Mouse (Mus musculus) myocyte (in vitro differentiated cells): Measurements from ENCODE around the gene Ankrd55. TPM values are rescaled to one million over a fixed set of nuclear protein-coding genes. Genes with fewer than 3 reads are reported as not detected.

ENCODE experiments used
- H3K27me3 ChIP-seq: one replicate; pipeline ENCODE4 v1.6.1; 2011; ENCODE audit not compliant: control insufficient read depth, insufficient read depth, insufficient read length
- H3K36me3 ChIP-seq: one replicate; pipeline ENCODE4 v1.6.1; 2011; ENCODE audit not compliant: control insufficient read depth, insufficient read depth
- H3K4me2 ChIP-seq: one replicate; pipeline ENCODE4 v1.6.1; 2011; ENCODE audit warnings: low read depth, control low read depth
- H3K4me3 ChIP-seq: one replicate; pipeline ENCODE4 v1.5.1; 2011; ENCODE audit warnings: mild to moderate bottlenecking, control low read depth, moderate library complexity
- H3K79me2 ChIP-seq: one replicate; pipeline ENCODE4 v1.6.1; 2011; ENCODE audit not compliant: control insufficient read depth, insufficient read depth
- H3ac ChIP-seq: one replicate; pipeline ENCODE4 v1.6.1; 2011; ENCODE audit not compliant: control insufficient read depth, insufficient read length
- CEBPB ChIP-seq: IDR thresholded peaks from 2 replicates; pipeline ENCODE4 v1.6.1; 2011; ENCODE audit warnings: mild to moderate bottlenecking, moderate library complexity; ENCODE audit not compliant: poor library complexity, insufficient read depth, severe bottlenecking
- E2F4 ChIP-seq: IDR thresholded peaks from one replicate; pipeline ENCODE4 v1.6.1; 2011; ENCODE audit warnings: mild to moderate bottlenecking, control low read depth, moderate library complexity; ENCODE audit not compliant: insufficient read depth
- MAX ChIP-seq: IDR thresholded peaks from one replicate; pipeline ENCODE4 v1.6.1; 2011; ENCODE audit warnings: low read depth, mild to moderate bottlenecking, control low read depth
- MYOD1 ChIP-seq, 3 experiments: IDR thresholded peaks; one replicate each; pipeline ENCODE4 v1.6.1; 2011; ENCODE audit warnings: control low read depth in 2 of 3, low read depth in 2 of 3, mild to moderate bottlenecking in 2 of 3, moderate library complexity in 1 of 3; ENCODE audit not compliant: insufficient read length in 2 of 3, control insufficient read depth in 1 of 3
- MYOG ChIP-seq, 3 experiments: IDR thresholded peaks; one replicate each; pipeline ENCODE4 v1.6.1; 2011; ENCODE audit warnings: control low read depth in 2 of 3, low read depth in 2 of 3, mild to moderate bottlenecking in 2 of 3; ENCODE audit not compliant: insufficient read length in 2 of 3, control insufficient read depth in 1 of 3, insufficient read depth in 1 of 3
- POLR2A ChIP-seq: IDR thresholded peaks from one replicate; pipeline ENCODE4 v1.6.1; 2011; ENCODE audit warnings: low read depth, mild to moderate bottlenecking, control low read depth, moderate library complexity; ENCODE audit not compliant: insufficient read length
- POLR2AphosphoS2 ChIP-seq: IDR thresholded peaks from one replicate; pipeline ENCODE4 v1.6.1; 2011; ENCODE audit warnings: low read depth, control low read depth; ENCODE audit not compliant: insufficient read length
- REST ChIP-seq: IDR thresholded peaks from one replicate; pipeline ENCODE4 v1.6.1; 2011; ENCODE audit warnings: mild to moderate bottlenecking, control low read depth, moderate library complexity; ENCODE audit not compliant: insufficient read depth, insufficient read length
- SRF ChIP-seq: IDR thresholded peaks from one replicate; pipeline ENCODE4 v1.6.1; 2011; ENCODE audit warnings: low read depth; ENCODE audit not compliant: control insufficient read depth, insufficient read length
- TCF12 ChIP-seq: IDR thresholded peaks from one replicate; pipeline ENCODE4 v1.6.1; 2011; ENCODE audit warnings: mild to moderate bottlenecking, control low read depth; ENCODE audit not compliant: poor library complexity, insufficient read depth, severe bottlenecking
- TCF3 ChIP-seq: IDR thresholded peaks from one replicate; pipeline ENCODE4 v1.6.1; 2011; ENCODE audit warnings: low read depth, control low read depth; ENCODE audit not compliant: insufficient read length
- USF1 ChIP-seq: IDR thresholded peaks from one replicate; pipeline ENCODE4 v1.6.1; 2011; ENCODE audit warnings: low read depth, mild to moderate bottlenecking, control low read depth, moderate library complexity
- polyA plus RNA-seq: library from polyadenylated mRNA; unstranded; fragments of >200 nt; fragmentation: generic; extraction: Trizol; gene quantifications from one replicate; pipeline ENCODE4 v1.2.1, GENCODE M21; 2012; ENCODE audit warnings: missing spikeins

Gene Ankrd55
- polyA plus RNA-seq, 1 experiment, result 0.59 TPM

DNA sequence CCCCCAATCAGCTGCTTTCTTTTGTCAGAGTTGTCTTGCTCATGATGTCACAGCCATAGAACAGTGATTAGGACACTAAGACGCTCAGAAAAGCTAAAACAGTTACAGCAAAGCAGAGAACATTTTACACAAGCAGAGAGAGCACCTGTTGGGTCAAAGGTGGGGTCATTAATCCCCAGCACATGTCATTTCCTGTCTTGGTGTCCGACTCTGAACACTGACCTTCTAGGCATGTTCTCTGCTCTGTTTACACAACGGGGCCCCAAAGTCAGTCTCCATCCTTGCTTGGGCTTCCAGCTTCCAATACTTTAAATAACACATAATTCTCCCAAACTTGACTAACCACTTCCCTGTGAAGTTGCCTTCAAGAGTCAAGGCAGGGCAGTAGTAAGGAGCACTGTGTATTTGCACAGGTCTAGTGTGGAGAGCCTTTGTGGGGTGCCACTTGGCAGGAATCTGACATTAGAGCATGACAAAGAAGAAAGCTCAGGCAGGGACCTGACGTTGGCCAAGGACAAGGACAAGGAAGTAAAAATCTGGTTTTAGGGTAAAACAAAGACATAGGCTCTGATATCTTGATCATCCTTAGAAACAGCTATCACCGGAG, 123.1 kb downstream of the Ankrd55 start:
- Histone ChIP-seq H3K27me3 (no peaks in the 10 kb centered on the region), H3K79me2 (no peaks in the 10 kb centered on the region), H3K4me3 (no peak overlapping the region), H3ac (no peak overlapping the region), H3K36me3 (no peaks in the 10 kb centered on the region), H3K4me2 (no peak overlapping the region)
- TF ChIP-seq MYOD1 (IDR thresholded peaks at IDR 0.05; ENCODE audit: control insufficient read depth in 1 of 3, insufficient read length in 2 of 3, low read depth in 2 of 3) (peak in 1 of 3 experiments; percentile 33), CEBPB (no peak)

DNA sequence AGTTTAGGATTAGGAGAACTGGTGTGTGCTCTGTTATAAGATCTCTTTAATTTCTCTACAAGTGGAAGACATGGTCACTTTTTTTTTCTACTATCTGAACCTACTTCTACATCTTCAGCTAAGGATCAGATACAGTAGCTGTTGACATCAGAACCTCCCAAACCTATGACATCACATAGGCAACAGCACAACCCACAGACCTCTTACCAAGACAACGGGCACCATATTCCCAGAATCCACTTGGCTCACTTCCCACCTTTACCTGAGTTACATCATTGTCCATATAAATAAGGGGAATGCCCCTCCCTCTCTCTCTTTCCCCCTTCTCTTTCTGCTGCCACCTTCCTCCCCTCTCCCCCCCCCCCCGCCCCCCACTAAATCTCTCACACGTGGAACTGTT, 124.0 kb downstream of the Ankrd55 start:
- Histone ChIP-seq H3K36me3 (no peaks in the 10 kb centered on the region), H3K4me3 (no peak overlapping the region), H3ac (no peak overlapping the region), H3K4me2 (no peak overlapping the region), H3K79me2 (no peaks in the 10 kb centered on the region), H3K27me3 (no peaks in the 10 kb centered on the region)
- TF ChIP-seq TCF12 (no peak), CEBPB (no peak), MAX (no peak), POLR2A (no peak), POLR2AphosphoS2 (no peak), SRF (no peak), MYOG (IDR thresholded peaks at IDR 0.05; ENCODE audit: control insufficient read depth in 1 of 3, insufficient read depth in 1 of 3, insufficient read length in 2 of 3, low read depth in 2 of 3) (no peak), USF1 (no peak), E2F4 (no peak), REST (no peak), TCF3 (no peak)

DNA sequence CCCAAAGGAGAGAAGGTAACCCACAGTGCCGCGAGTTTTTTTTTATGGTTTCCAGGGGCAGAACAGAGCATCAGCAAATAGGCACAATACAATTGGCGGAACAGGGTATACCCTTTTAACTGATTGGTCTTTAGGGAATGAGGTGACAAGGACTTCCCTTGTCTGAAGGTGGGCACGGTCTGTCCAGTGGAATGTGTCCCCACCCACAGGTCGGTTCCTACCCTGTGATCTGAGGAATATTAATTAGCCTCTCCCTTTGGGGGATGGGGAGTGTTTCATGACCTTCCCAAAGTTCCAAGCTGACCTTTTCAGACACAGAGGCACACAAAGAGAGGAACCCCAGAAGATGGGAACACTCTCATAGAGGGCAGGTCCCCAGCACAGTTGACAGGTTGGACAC, 124.6 kb downstream of the Ankrd55 start:
- H3K36me3 ChIP-seq, result no peaks in the 10 kb centered on the region
- no peaks in the 10 kb centered on the region for H3K27me3 ChIP-seq
- no peak overlapping the region for H3ac ChIP-seq
- no peak overlapping the region for H3K4me2 ChIP-seq
- no peak for TF ChIP-seq CEBPB
- TF ChIP-seq POLR2AphosphoS2, result no peak
- no peak for TF ChIP-seq MYOD1 (IDR thresholded peaks at IDR 0.05; ENCODE audit: control insufficient read depth in 1 of 3, insufficient read length in 2 of 3, low read depth in 2 of 3)
- no peak for TF ChIP-seq SRF
- no peaks in the 10 kb centered on the region for H3K79me2 ChIP-seq
- no peak overlapping the region for H3K4me3 ChIP-seq

DNA sequence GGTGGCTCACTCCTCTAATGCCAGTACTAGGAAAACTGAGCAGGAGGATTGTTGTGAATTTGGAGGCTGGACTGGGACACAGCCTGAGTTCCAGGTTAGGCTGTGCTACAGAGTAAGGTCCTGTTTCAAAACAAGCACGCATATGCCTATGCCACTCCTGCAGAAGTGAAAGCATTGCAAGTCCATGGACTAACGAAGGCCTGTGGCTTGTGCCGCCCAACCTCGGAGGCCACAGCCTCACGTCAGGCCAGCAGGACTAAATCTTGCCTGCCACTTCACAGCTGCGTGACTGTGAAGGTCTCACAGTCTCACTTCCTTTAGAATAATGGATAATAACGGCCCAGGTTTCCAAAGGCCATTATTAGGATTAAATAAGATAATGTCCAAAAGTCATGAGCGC, 125.4 kb downstream of the Ankrd55 start:
- Histone ChIP-seq H3K4me2 (no peak overlapping the region), H3K79me2 (no peaks in the 10 kb centered on the region), H3ac (no peak overlapping the region), H3K27me3 (no peaks in the 10 kb centered on the region), H3K4me3 (no peak overlapping the region), H3K36me3 (no peaks in the 10 kb centered on the region)
- TF ChIP-seq MAX (no peak), REST (no peak), POLR2A (no peak), USF1 (no peak), TCF12 (no peak), SRF (no peak), E2F4 (no peak), MYOD1 (IDR thresholded peaks at IDR 0.05; ENCODE audit: control insufficient read depth in 1 of 3, insufficient read length in 2 of 3, low read depth in 2 of 3) (no peak), CEBPB (no peak), MYOG (IDR thresholded peaks at IDR 0.05; ENCODE audit: control insufficient read depth in 1 of 3, insufficient read depth in 1 of 3, insufficient read length in 2 of 3, low read depth in 2 of 3) (no peak)

DNA sequence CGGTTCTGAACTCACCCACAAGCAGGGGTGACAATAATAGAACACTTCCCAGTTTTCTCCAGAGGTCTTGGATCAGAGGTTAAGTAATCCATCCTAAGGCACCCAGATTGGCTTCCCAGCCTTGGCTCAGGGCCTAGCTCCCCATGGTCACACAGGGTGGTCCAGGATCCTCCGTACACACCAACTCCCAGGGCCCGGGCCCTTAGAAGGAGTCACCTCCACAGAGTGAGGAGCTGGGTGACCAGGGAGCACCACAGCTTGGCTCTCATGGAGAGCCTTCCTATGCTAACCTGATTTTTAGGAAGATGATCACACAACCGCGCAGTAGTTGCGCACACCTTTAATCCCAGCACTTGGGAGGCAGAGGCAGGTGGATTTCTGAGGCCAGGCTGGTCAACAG, 127.6 kb downstream of the Ankrd55 start:
- H3K4me2 ChIP-seq, result peak overlapping the region; percentile 64
- H3K4me3 ChIP-seq, result no peak overlapping the region

More for the DNA sequence above, 127.6 kb downstream of the Ankrd55 start:
- Histone ChIP-seq H3K36me3 (no peaks in the 10 kb centered on the region), H3K79me2 (no peaks in the 10 kb centered on the region), H3K27me3 (no peaks in the 10 kb centered on the region), H3ac (no peak overlapping the region)
- TF ChIP-seq REST, result no peak
- no peak for TF ChIP-seq MYOG (IDR thresholded peaks at IDR 0.05; ENCODE audit: control insufficient read depth in 1 of 3, insufficient read depth in 1 of 3, insufficient read length in 2 of 3, low read depth in 2 of 3)
- TF ChIP-seq POLR2AphosphoS2, result no peak
- no peak for TF ChIP-seq TCF3
- TF ChIP-seq SRF, result no peak
- TF ChIP-seq MAX, result no peak
- TF ChIP-seq USF1, result no peak
- no peak for TF ChIP-seq CEBPB
- TF ChIP-seq MYOD1 (IDR thresholded peaks at IDR 0.05; ENCODE audit: control insufficient read depth in 1 of 3, insufficient read length in 2 of 3, low read depth in 2 of 3), result no peak
- TF ChIP-seq E2F4, result no peak
- no peak for TF ChIP-seq POLR2A
- no peak for TF ChIP-seq TCF12
